Comparison of ENCODE assay signal across 7 mouse cellular contexts in genomic region chr15:91574492-91574891, GRCm38 (mm10). TPM values are rescaled to one million over a fixed set of nuclear protein-coding genes. Genes with fewer than 3 reads are reported as not detected.
A peak's percentile ranks its signal among the peaks of the same experiment; 100 is the strongest.
DNase-seq lines count a peak whose midpoint lies in the region; ATAC-seq and TF ChIP-seq lines count a peak whose summit lies in the region.

No protein-coding gene starts in this region.

- peak; percentile 6 for DNase-seq in CD4-positive helper T cell, adult 2 months (ENCODE audit: low read depth, low spot score)
- DNase-seq in T-cell, adult 2 months (ENCODE audit: low spot score) = peak; percentile 9
- DNase-seq in cerebellum, postnatal 4 days (ENCODE audit: low spot score in 2 of 2) = peak; percentile 85 to 87
- DNase-seq in heart, adult 2 months = peak; percentile 65 to 81
- DNase-seq in layer of hippocampus, postnatal 25 days (ENCODE audit: extremely low spot score in 1 of 2, low spot score in 1 of 2) = peak; percentile 70 to 96
- peak; percentile 57 to 82 for DNase-seq in spleen, postnatal 4 days (ENCODE audit: low spot score in 2 of 2)

- H3K27ac ChIP-seq in heart, adult 2 months = no peak overlapping the region

- no peaks in the 10 kb centered on the region for H3K36me3 ChIP-seq in heart, adult 2 months (ENCODE audit: control insufficient read depth, insufficient read depth, low read length)

- no peak overlapping the region for H3K9ac ChIP-seq in heart, adult 2 months (ENCODE audit: low read depth, low read length)

- H3K4me1 ChIP-seq in heart, adult 2 months (ENCODE audit: control insufficient read depth, insufficient read depth, low read length) = peaks cover 2% of the 10 kb centered on the region

- 14% methylated on average over 8 of the region's 8 CpGs for WGBS in heart, adult 2 months

- no peaks in the 10 kb centered on the region for H3K79me2 ChIP-seq in heart, adult 2 months (replicated peaks; ENCODE audit: control insufficient read depth, insufficient read depth, low read length)

- no peak for TF ChIP-seq POLR2A in heart, adult 2 months (IDR thresholded peaks at IDR 0.05; ENCODE audit: insufficient read depth, low read depth, low read length)

- no peaks in the 10 kb centered on the region for H3K27me3 ChIP-seq in heart, adult 2 months (ENCODE audit: control insufficient read depth, insufficient read depth, low read length)

- ATAC-seq in megakaryocyte-erythroid progenitor cell, adult 5-6 weeks (replicated peaks; ENCODE audit: low FRiP score, low TSS enrichment, poor library complexity, severe bottlenecking) = peak; percentile 60; the same call in 1 of the 2 replicates

- intact Hi-C loops in heart, adult 2 months (cut with DNase I) = loop anchor here (1.0 to 5.0 kb wide), 3 partner anchors 96 to 273 kb away; partner anchors contain the start of gene Lrrk2

- no peak for TF ChIP-seq EP300 in heart, adult 2 months (IDR thresholded peaks at IDR 0.05; ENCODE audit: insufficient read depth, low read depth, low read length)

- peak; percentile 86 for TF ChIP-seq CTCF in heart, adult 2 months (IDR thresholded peaks at IDR 0.05)

- no peak overlapping the region for H3K4me3 ChIP-seq in heart, adult 2 months

RNA-seq across cellular contexts. Expression of gene Slc2a13, which starts 1.4 kb away (rescaled TPM):
- total RNA-seq in heart, adult 2 months (2021) = under 1 TPM; 0.84 to 0.98 TPM
- 0.41 and 0.53 TPM in 2 replicates for polyA plus RNA-seq in heart, adult 2 months (2012; rRNA removed)
- total RNA-seq in layer of hippocampus, postnatal 25 days (2021) = 10 to 100 TPM; 66.9 to 71.3 TPM
- not detected in 2 replicates for total RNA-seq in megakaryocyte-erythroid progenitor cell, adult 5-6 weeks (2014; fragmentation: Nextera tagmentation)
- not detected in 2 replicates for total RNA-seq in megakaryocyte-erythroid progenitor cell, adult 5-6 weeks (2017)

Comparison
In these comparisons a context has a peak if more than half of its experiments do, and no peak if none do; other contexts are left out.
1. DNase-seq: peak in every context shown above with its lines; median percentile 86 in cerebellum, postnatal 4 days; 83 in layer of hippocampus, postnatal 25 days; 73 in heart, adult 2 months; 70 in spleen, postnatal 4 days; 9 in T-cell, adult 2 months; 6 in CD4-positive helper T cell, adult 2 months.
2. RNA of gene Slc2a13, which starts 1.4 kb away (total RNA-seq): 66.9 to 71.3 TPM in layer of hippocampus, postnatal 25 days; 0.84 to 0.98 TPM in heart, adult 2 months and not detected in megakaryocyte-erythroid progenitor cell, adult 5-6 weeks; every median in the first group is over 10 times any median in the second.